Mouse (Mus musculus) lung, postnatal 0 days (tissue): ENCODE measurements around the gene Kmt5b. TPM values are rescaled to one million over a fixed set of nuclear protein-coding genes. Genes with fewer than 3 reads are reported as not detected.

Experiments
- ATAC-seq: fragments of 200-750 bp; cut with Nextera tagmentation; 2 replicates; pipeline ENCODE4 v1.8.0; 2017; ENCODE audit warnings: moderate library complexity
- DNase-seq: peaks from one replicate; pipeline ENCODE4 v3.0.0-alpha.2; 2016; ENCODE audit warnings: low spot score
- H3K27ac ChIP-seq: fragments of 300-500 bp; sonication (generic); 2 replicates; pipeline ENCODE4 v1.5.1; 2014; ENCODE audit warnings: antibody characterized with exemption, mild to moderate bottlenecking, low read length, mixed read lengths
- H3K27me3 ChIP-seq: fragments of 300-500 bp; sonication (generic); replicated peaks from 2 replicates; pipeline ENCODE4 v1.6.1; 2014; ENCODE audit warnings: low read length, mixed read lengths; ENCODE audit not compliant: insufficient read depth
- H3K36me3 ChIP-seq: fragments of 300-500 bp; sonication (generic); 2 replicates; pipeline ENCODE4 v1.6.1; 2014; ENCODE audit warnings: low read length, mixed read lengths; ENCODE audit not compliant: insufficient read depth
- H3K4me1 ChIP-seq: fragments of 300-500 bp; sonication (generic); 2 replicates; pipeline ENCODE4 v1.6.1; 2014; ENCODE audit warnings: antibody characterized with exemption, low read depth, low read length, mixed read lengths; ENCODE audit not compliant: insufficient read depth
- H3K4me2 ChIP-seq: fragments of 300-500 bp; sonication (generic); replicated peaks from 2 replicates; pipeline ENCODE4 v1.6.1; 2014; ENCODE audit warnings: low read depth, mild to moderate bottlenecking, low read length, moderate library complexity, mixed read lengths
- H3K4me3 ChIP-seq: fragments of 300-500 bp; sonication (generic); 2 replicates; pipeline ENCODE4 v1.5.1; 2014; ENCODE audit warnings: low read depth, low read length
- H3K9ac ChIP-seq: fragments of 300-500 bp; sonication (generic); replicated peaks from 2 replicates; pipeline ENCODE4 v1.6.1; 2014; ENCODE audit warnings: low read depth, mild to moderate bottlenecking
- H3K9me3 ChIP-seq: fragments of 300-500 bp; sonication (generic); 2 replicates; pipeline ENCODE4 v1.6.1; 2016; ENCODE audit warnings: low read length, mixed read lengths
- CTCF ChIP-seq: IDR thresholded peaks from 2 replicates; pipeline ENCODE4 v1.5.1; 2016; ENCODE audit warnings: antibody characterized with exemption, mild to moderate bottlenecking
- EP300 ChIP-seq: IDR thresholded peaks from 2 replicates; pipeline ENCODE4 v1.6.1; 2016; ENCODE audit warnings: antibody characterized with exemption, mild to moderate bottlenecking, control low read depth
- WGBS: fragments of 180-500 bp; shearing (Covaris S2); extraction: QIAGEN DNeasy Blood & Tissue Kit; methylation state at CpG from one replicate; pipeline ENCODE4 v1.1.7; 2014; 5-methylcytosine and 5-hydroxymethylcytosine counted together
- polyA plus RNA-seq: library from polyadenylated mRNA; unstranded; fragments of >200 nt; fragmentation: Nextera tagmentation; extraction: Ambion mirVana; gene quantifications from 2 replicates; pipeline ENCODE4 v1.2.1, GENCODE M21; 2015

Gene Kmt5b
- polyA plus RNA-seq, 1 experiment from 2014 or later: 20.5 TPM

- TF ChIP-seq EP300 (no peak), CTCF (no peak)
- Histone ChIP-seq H3K4me2 (no peak overlapping the region), H3K9me3 (no peaks in the 10 kb centered on the region), H3K4me1 (no peaks in the 10 kb centered on the region), H3K4me3 (no peak overlapping the region), H3K27ac (no peak overlapping the region), H3K27me3 (no peaks in the 10 kb centered on the region), H3K36me3 (peaks cover 12% of the 10 kb centered on the region; the same call in 1 of the 2 replicates), H3K9ac (no peak overlapping the region)
- WGBS: 64% methylated on average over 2 of the region's 2 CpGs
- DNase-seq (no peak), ATAC-seq (no peak)
Observed at GRCm38 (mm10) chr19:3819899-3820444, 52.8 kb downstream of the Kmt5b start.

DNA sequence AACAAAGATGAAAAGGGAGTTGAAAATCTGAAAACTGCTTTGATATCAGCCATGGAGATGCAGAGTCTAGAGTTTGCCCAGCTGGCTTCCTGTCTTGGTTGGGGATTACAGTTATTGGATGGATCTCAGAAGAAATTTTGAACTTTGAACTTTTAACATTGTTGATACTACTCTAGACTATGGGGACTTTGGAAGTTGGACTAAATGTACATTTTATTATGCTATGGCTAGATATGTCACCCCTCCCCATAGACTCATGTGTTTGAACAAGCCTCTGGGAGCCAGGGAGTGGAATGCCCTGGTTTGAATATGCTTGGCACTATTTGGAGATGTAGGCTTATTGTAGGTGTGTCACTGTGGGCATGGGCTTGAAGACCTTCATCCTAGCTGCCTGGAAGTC, 57.8 kb downstream of the Kmt5b start:
- Histone ChIP-seq H3K4me1 (no peaks in the 10 kb centered on the region), H3K4me3 (no peak overlapping the region), H3K4me2 (no peak overlapping the region), H3K27me3 (no peaks in the 10 kb centered on the region), H3K36me3 (no peaks in the 10 kb centered on the region), H3K27ac (no peak overlapping the region), H3K9me3 (no peaks in the 10 kb centered on the region), H3K9ac (no peak overlapping the region)
- TF ChIP-seq EP300 (no peak), CTCF (no peak)
- no peak for DNase-seq
- ATAC-seq: no peak

DNA sequence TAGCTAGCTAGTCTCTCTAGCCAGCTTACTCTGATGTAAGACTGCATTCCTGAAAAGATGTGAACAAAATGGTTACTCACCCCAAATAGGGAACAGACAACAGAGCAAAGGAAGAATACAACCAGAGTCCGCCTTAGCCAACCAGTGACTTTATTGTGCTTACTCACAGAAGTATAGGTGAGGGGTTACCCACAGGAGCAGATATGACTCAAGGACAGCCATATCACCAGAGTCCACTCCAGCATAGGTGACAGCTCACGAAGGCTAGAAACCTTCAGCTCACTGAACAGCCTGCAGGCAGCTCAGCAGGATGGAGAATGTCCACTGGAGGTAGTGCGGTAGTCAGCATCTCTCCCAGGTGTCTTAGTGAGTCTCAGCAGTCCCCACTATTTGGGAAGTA, 62.6 kb downstream of the Kmt5b start:
- WGBS: 88% methylated on average over 3 of the region's 3 CpGs
- ATAC-seq: no peak
- no peaks in the 10 kb centered on the region for H3K9me3 ChIP-seq
- H3K27me3 ChIP-seq: no peaks in the 10 kb centered on the region
- no peaks in the 10 kb centered on the region for H3K36me3 ChIP-seq
- no peak for DNase-seq
- H3K9ac ChIP-seq: no peak overlapping the region
- no peak overlapping the region for H3K4me2 ChIP-seq
- H3K4me3 ChIP-seq: no peak overlapping the region
- no peak overlapping the region for H3K27ac ChIP-seq
- no peak for TF ChIP-seq CTCF
- no peak for TF ChIP-seq EP300
- 0 out of 2 replicates have a peak, but pooled peaks cover 2% of the 10 kb centered on the region for H3K4me1 ChIP-seq

DNA sequence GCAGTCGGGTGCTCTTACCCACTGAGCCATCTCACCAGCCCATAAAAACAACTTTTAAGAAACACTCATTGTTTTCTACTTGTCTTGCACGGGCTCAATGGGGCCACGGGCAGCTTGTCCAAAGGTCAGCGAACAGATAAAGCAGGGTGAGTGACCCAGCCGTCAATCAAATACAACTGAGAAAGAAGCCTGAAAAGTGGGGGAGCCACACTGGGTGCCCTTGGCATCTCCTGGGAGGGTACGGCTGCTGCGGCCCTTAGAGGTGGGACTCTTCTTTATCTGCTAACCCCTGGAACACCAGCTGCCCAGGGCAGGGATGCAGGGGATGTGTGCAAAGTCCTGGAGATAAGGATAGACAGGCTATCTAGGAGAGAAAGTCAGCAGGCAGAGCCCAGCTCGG, 64.5 kb downstream of the Kmt5b start:
- ATAC-seq (no peak), DNase-seq (no peak)
- TF ChIP-seq EP300 (no peak), CTCF (no peak)
- H3K4me1 ChIP-seq: 0 out of 2 replicates have a peak, but pooled peaks cover 2% of the 10 kb centered on the region
- H3K4me2 ChIP-seq: no peak overlapping the region
- WGBS: 68% methylated on average over 8 of the region's 8 CpGs
- no peak overlapping the region for H3K4me3 ChIP-seq
- H3K9ac ChIP-seq: no peak overlapping the region
- no peaks in the 10 kb centered on the region for H3K9me3 ChIP-seq
- H3K27me3 ChIP-seq: no peaks in the 10 kb centered on the region
- no peaks in the 10 kb centered on the region for H3K36me3 ChIP-seq
- no peak overlapping the region for H3K27ac ChIP-seq

DNA sequence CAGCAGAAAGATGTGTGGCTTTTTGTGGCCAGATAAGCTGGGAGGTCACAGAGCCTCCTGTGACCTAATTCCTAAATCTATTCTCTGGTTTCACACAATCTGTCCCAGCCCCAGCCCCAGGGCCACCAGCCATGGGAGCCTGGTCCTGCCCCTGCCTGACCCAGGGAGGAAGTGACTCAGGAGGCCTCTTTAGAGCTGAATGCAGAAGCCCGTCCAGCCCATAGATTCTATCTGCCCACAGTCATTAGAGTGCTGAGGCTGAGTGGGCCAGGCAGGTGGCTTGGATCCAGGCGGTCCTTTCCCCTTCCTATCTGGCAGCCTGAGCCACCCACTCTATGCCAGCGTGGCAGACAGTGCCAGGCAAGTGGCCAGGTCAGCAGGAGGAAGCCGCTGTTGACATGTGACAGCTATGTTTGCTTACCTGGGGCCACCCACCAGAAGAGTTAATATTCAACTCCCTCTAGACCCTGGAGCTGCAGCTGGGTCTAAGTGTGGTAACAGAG, 65.7 kb downstream of the Kmt5b start:
- Histone ChIP-seq H3K9ac (no peak overlapping the region), H3K27me3 (no peaks in the 10 kb centered on the region), H3K4me3 (no peak overlapping the region), H3K27ac (peak overlapping the region; percentile 66), H3K4me2 (no peak overlapping the region), H3K4me1 (0 out of 2 replicates have a peak, but pooled peaks cover 2% of the 10 kb centered on the region), H3K36me3 (no peaks in the 10 kb centered on the region), H3K9me3 (no peaks in the 10 kb centered on the region)
- TF ChIP-seq EP300 (peak; percentile 73), CTCF (no peak)
- peak; percentile 95 for ATAC-seq
- peak; percentile 90 for DNase-seq
- WGBS: 10% methylated on average over 4 of the region's 4 CpGs

- no peak overlapping the region for H3K9ac ChIP-seq
- H3K4me3 ChIP-seq: no peak overlapping the region
- ATAC-seq: no peak
- no peak for DNase-seq
- H3K36me3 ChIP-seq: no peaks in the 10 kb centered on the region
- no peaks in the 10 kb centered on the region for H3K9me3 ChIP-seq
- H3K27ac ChIP-seq: 0 out of 2 replicates have a peak overlapping the region, but pooled peaks have one; percentile 66
- H3K4me2 ChIP-seq: no peak overlapping the region
- H3K4me1 ChIP-seq: 0 out of 2 replicates have a peak, but pooled peaks cover 2% of the 10 kb centered on the region
- 79% methylated on average over 7 of the region's 7 CpGs for WGBS
- TF ChIP-seq EP300: no peak
- TF ChIP-seq CTCF: no peak
- H3K27me3 ChIP-seq: no peaks in the 10 kb centered on the region
Observed at GRCm38 (mm10) chr19:3834301-3834700, 67.1 kb downstream of the Kmt5b start.
